Mouse (Mus musculus) intestine, embryonic 15.5 days (tissue): ENCODE results near the gene Echs1. TPM values are rescaled to one million over a fixed set of nuclear protein-coding genes. Genes with fewer than 3 reads are reported as not detected.

ENCODE experiments used
- ATAC-seq: fragments of 200-750 bp; cut with Nextera tagmentation; 2 replicates; pipeline ENCODE4 v1.8.0; 2017; ENCODE audit warnings: moderate TSS enrichment, moderate library complexity
- H3K27ac ChIP-seq: fragments of 300-500 bp; sonication (generic); 2 replicates; pipeline ENCODE4 v1.5.1; 2015; ENCODE audit warnings: mild to moderate bottlenecking, inconsistent platforms
- H3K27me3 ChIP-seq: fragments of 300-500 bp; sonication (generic); replicated peaks from 2 replicates; pipeline ENCODE4 v1.6.1; 2015; ENCODE audit warnings: inconsistent platforms
- H3K36me3 ChIP-seq: fragments of 300-500 bp; sonication (generic); 2 replicates; pipeline ENCODE4 v1.6.1; 2015; ENCODE audit warnings: inconsistent platforms
- H3K4me1 ChIP-seq: fragments of 300-500 bp; sonication (generic); replicated peaks from 2 replicates; pipeline ENCODE4 v1.6.1; 2015; ENCODE audit warnings: inconsistent platforms
- H3K4me2 ChIP-seq: fragments of 300-500 bp; sonication (generic); replicated peaks from 2 replicates; pipeline ENCODE4 v1.6.1; 2015; ENCODE audit warnings: mild to moderate bottlenecking, inconsistent platforms
- H3K4me3 ChIP-seq: fragments of 300-500 bp; sonication (generic); replicated peaks from 2 replicates; pipeline ENCODE4 v1.5.1; 2015; ENCODE audit warnings: inconsistent platforms
- H3K9ac ChIP-seq: fragments of 300-500 bp; sonication (generic); 2 replicates; pipeline ENCODE4 v1.6.1; 2015; ENCODE audit warnings: inconsistent platforms
- H3K9me3 ChIP-seq: fragments of 300-500 bp; sonication (generic); 2 replicates; pipeline ENCODE4 v1.6.1; 2016; ENCODE audit warnings: inconsistent platforms
- WGBS: fragments of 180-500 bp; shearing (Covaris S2); methylation state at CpG from one replicate; pipeline ENCODE4 v1.1.7; 2015; 5-methylcytosine and 5-hydroxymethylcytosine counted together
- polyA plus RNA-seq: library from polyadenylated mRNA; unstranded; fragments of >200 nt; fragmentation: Nextera tagmentation; extraction: Ambion mirVana; gene quantifications from 2 replicates; pipeline ENCODE4 v1.2.1, GENCODE M21; 2015

Echs1 gene
- polyA plus RNA-seq, 1 experiment from 2014 or later, result 188 TPM

- Histone ChIP-seq H3K36me3 (no peaks in the 10 kb centered on the region), H3K4me1 (peaks cover 23% of the 10 kb centered on the region), H3K9ac (peak overlapping the region; percentile 45), H3K27ac (no peak overlapping the region), H3K9me3 (no peaks in the 10 kb centered on the region), H3K27me3 (peaks cover 78% of the 10 kb centered on the region), H3K4me2 (peak overlapping the region; percentile 91), H3K4me3 (peak overlapping the region; percentile 43)
- WGBS, result 3% methylated on average over 53 of the region's 53 CpGs
- ATAC-seq, result peak; percentile 60
Measured at GRCm38 (mm10) chr7:140057413-140058407, 58.6 kb downstream of the Echs1 start.

Other genes starting within 250 kb of the Echs1 start
- gene Kndc1, start 221.8 kb downstream of the Echs1 start, polyA plus RNA-seq, result 0.13 and 0.24 TPM in 2 replicates
- gene Utf1, start 172.7 kb downstream of the Echs1 start, polyA plus RNA-seq, result not detected in 2 replicates
- gene 6430531B16Rik, start 137.7 kb downstream of the Echs1 start, polyA plus RNA-seq, result 0.15 and 0.24 TPM in 2 replicates
- 1.3 and 2.2 TPM in 2 replicates for gene Adam8, start 123.9 kb downstream of the Echs1 start, polyA plus RNA-seq
- 32.2 and 32.9 TPM in 2 replicates for gene Zfp511, start 80.1 kb downstream of the Echs1 start, polyA plus RNA-seq
- 39.8 and 41.3 TPM in 2 replicates for gene Tubgcp2, start 79.8 kb downstream of the Echs1 start, polyA plus RNA-seq
- gene Msx3, start 67.4 kb downstream of the Echs1 start, polyA plus RNA-seq, result not detected in 2 replicates
- 3.4 and 3.7 TPM in 2 replicates for gene Caly, start 33.9 kb downstream of the Echs1 start, polyA plus RNA-seq
- 487 and 598 TPM in 2 replicates for gene Prap1, start 23.1 kb downstream of the Echs1 start, polyA plus RNA-seq
- 53.5 and 59.6 TPM in 2 replicates for gene Fuom, start 14.0 kb downstream of the Echs1 start, polyA plus RNA-seq
- 38.3 and 38.4 TPM in 2 replicates for gene Paox, start 677 bp downstream of the Echs1 start, polyA plus RNA-seq
- gene Mtg1, start 21.1 kb upstream of the Echs1 start, polyA plus RNA-seq, result 24.0 and 27.3 TPM in 2 replicates
- 1.2 and 1.7 TPM in 2 replicates for gene Sprn, start 38.4 kb upstream of the Echs1 start, polyA plus RNA-seq
- gene Olfr522, start 48.3 kb upstream of the Echs1 start, polyA plus RNA-seq, result not detected in 2 replicates
- gene Olfr523, start 56.7 kb upstream of the Echs1 start, polyA plus RNA-seq, result not detected in 2 replicates
- not detected in 2 replicates for gene Olfr524, start 89.5 kb upstream of the Echs1 start, polyA plus RNA-seq
- 0.09 and 0.20 TPM in 2 replicates for gene Cd163l1, start 101.8 kb upstream of the Echs1 start, polyA plus RNA-seq
- gene 5830411N06Rik, start 130.8 kb upstream of the Echs1 start, polyA plus RNA-seq, result not detected in 2 replicates
- not detected in 2 replicates for gene Olfr525, start 204.4 kb upstream of the Echs1 start, polyA plus RNA-seq
- not detected in 2 replicates for gene Olfr527, start 217.5 kb upstream of the Echs1 start, polyA plus RNA-seq
- not detected in 2 replicates for gene Olfr60, start 245.2 kb upstream of the Echs1 start, polyA plus RNA-seq